Mouse (Mus musculus) hindbrain, postnatal 0 days (tissue): ENCODE data around the gene Emc3. TPM values are rescaled to one million over a fixed set of nuclear protein-coding genes. Genes with fewer than 3 reads are reported as not detected.
A peak's percentile ranks its signal among the peaks of the same experiment; 100 is the strongest.

Experiments
- ATAC-seq: fragments of 200-750 bp; cut with Nextera tagmentation; 2 replicates; pipeline ENCODE4 v1.8.0; 2017; ENCODE audit warnings: mild to moderate bottlenecking, moderate TSS enrichment, moderate library complexity
- DNase-seq: peaks from one replicate; pipeline ENCODE4 v3.0.0-alpha.2; 2015; ENCODE audit warnings: low spot score
- H3K27ac ChIP-seq: fragments of 300-500 bp; sonication (generic); 2 replicates; pipeline ENCODE4 v1.5.1; 2014; ENCODE audit warnings: mild to moderate bottlenecking
- H3K27me3 ChIP-seq: fragments of 300-500 bp; sonication (generic); 2 replicates; pipeline ENCODE4 v1.6.1; 2014; ENCODE audit warnings: low read length, mixed read lengths; ENCODE audit not compliant: insufficient read depth
- H3K36me3 ChIP-seq: fragments of 300-500 bp; sonication (generic); 2 replicates; pipeline ENCODE4 v1.6.1; 2014; ENCODE audit warnings: low read length, mixed read lengths; ENCODE audit not compliant: insufficient read depth
- H3K4me1 ChIP-seq: fragments of 300-500 bp; sonication (generic); 2 replicates; pipeline ENCODE4 v1.6.1; 2014; ENCODE audit warnings: antibody characterized with exemption, low read length, mixed read lengths; ENCODE audit not compliant: insufficient read depth
- H3K4me2 ChIP-seq: fragments of 300-500 bp; sonication (generic); 2 replicates; pipeline ENCODE4 v1.6.1; 2014; ENCODE audit warnings: low read depth, mild to moderate bottlenecking, low read length, moderate library complexity, mixed read lengths
- H3K4me3 ChIP-seq: fragments of 300-500 bp; sonication (generic); 2 replicates; pipeline ENCODE4 v1.5.1; 2014; ENCODE audit warnings: low read length
- H3K9ac ChIP-seq: fragments of 300-500 bp; sonication (generic); replicated peaks from 2 replicates; pipeline ENCODE4 v1.6.1; 2014; ENCODE audit warnings: mild to moderate bottlenecking, low read length, moderate library complexity, mixed read lengths
- H3K9me3 ChIP-seq: fragments of 300-500 bp; sonication (generic); 2 replicates; pipeline ENCODE4 v1.6.1; 2016; ENCODE audit warnings: low read length, mixed read lengths
- CTCF ChIP-seq: IDR thresholded peaks from 2 replicates; pipeline ENCODE4 v1.5.1; 2016; ENCODE audit warnings: antibody characterized with exemption, control low read depth, low read depth
- WGBS: fragments of 180-500 bp; shearing (Covaris S2); extraction: QIAGEN DNeasy Blood & Tissue Kit; methylation state at CpG from one replicate; pipeline ENCODE4 v1.1.7; 2014; 5-methylcytosine and 5-hydroxymethylcytosine counted together
- polyA plus RNA-seq: library from polyadenylated mRNA; unstranded; fragments of >200 nt; fragmentation: Nextera tagmentation; extraction: Ambion mirVana; gene quantifications from 2 replicates; pipeline ENCODE4 v1.2.1, GENCODE M21; 2015
- total RNA-seq: library from RNA; depleted of rRNA; stranded (reverse); fragments of >200 nt; gene quantifications from 2 replicates; pipeline ENCODE4 v1.2.3, GENCODE M21; 2014

Gene Emc3
- total and polyA plus RNA-seq, 2 experiments from 2014 or later = 81.0 to 120 TPM

DNA sequence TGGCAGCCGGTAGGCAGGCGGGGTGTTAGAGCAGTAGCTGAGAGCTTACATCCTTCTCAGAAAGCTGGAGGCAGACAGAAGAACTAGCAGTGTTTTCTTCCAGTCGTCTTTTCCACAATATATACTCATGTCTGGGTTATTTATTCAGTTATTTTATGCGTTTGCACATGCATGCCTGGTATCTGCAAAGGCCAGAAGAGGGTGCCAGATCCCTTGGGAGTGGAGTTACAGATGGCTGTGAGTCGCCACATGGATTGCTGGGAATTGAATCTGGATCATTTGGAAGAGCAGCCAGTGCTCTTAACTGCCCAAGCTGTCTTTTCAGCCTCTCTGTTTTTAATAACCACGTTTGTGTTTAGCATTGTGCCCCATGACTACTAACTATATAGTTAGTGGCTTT is 10.2 kb upstream of the Emc3 start:
- no peak for ATAC-seq

DNA sequence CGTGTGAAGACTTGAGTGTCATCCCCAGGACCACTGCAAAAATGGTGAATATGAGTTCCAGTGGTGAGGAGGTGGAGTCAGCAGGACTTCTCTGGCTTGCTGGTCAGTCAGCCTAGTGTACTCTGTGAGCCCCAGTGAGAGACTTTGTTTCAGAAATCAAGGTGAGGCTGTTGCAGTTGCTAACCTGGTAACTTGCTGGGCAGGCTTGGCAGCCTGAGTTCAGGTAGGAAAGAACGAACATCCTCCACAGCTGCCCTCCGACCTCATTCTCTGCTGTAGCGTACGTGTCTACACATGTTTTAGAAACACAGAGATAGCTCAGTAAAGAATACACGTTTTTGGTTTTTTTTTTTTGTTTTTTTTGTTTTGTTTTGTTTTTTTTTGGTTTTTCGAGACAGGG is 3.4 kb upstream of the Emc3 start:
- ATAC-seq (no peak), DNase-seq (no peak)
- Histone ChIP-seq H3K4me2 (no peak overlapping the region), H3K36me3 (no peaks in the 10 kb centered on the region), H3K4me1 (peaks cover 5% of the 10 kb centered on the region), H3K27ac (no peak overlapping the region), H3K27me3 (no peaks in the 10 kb centered on the region), H3K9ac (no peak overlapping the region), H3K4me3 (no peak overlapping the region), H3K9me3 (no peaks in the 10 kb centered on the region)
- 92% methylated on average over 7 of the region's 7 CpGs for WGBS
- no peak for TF ChIP-seq CTCF

More for the DNA sequence above, 10.2 kb upstream of the Emc3 start:
- Histone ChIP-seq H3K27ac (no peak overlapping the region), H3K36me3 (no peaks in the 10 kb centered on the region), H3K9ac (no peak overlapping the region), H3K9me3 (no peaks in the 10 kb centered on the region), H3K4me1 (no peaks in the 10 kb centered on the region), H3K4me3 (no peak overlapping the region), H3K4me2 (no peak overlapping the region), H3K27me3 (no peaks in the 10 kb centered on the region)
- no peak for DNase-seq
- 89% methylated on average over 6 of the region's 6 CpGs for WGBS
- no peak for TF ChIP-seq CTCF

DNA sequence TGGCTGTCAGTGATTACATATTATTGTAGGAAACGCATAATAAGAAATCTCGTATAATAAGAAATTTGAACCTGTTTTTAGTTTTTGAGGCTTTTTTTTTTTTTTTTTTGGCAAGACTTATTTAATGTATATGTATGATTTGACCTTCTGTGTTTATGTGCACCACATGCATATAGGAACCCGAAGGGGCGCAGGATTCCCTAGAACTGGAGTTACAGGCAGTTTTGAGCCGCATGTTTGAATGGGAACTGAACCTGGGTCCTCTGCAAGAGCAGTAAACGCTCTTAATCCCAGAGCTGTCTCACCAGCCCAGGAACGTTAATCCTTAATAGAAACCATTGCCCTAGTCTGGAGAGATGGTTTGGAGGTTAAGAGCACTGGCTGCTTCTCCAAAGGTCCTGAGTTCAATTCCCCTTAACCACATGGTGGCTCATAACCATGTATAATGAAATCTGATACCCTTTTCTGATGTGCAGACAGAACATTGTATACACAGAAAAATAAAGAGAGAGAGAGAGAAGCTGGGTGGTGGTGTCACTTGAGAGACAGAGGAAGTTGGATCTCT is 470 bp upstream of the Emc3 start:
- Histone ChIP-seq H3K4me2 (peak overlapping the region; percentile 77), H3K9me3 (no peaks in the 10 kb centered on the region), H3K4me1 (peaks cover 5% of the 10 kb centered on the region), H3K9ac (no peak overlapping the region; the same call in 1 of the 2 replicates), H3K27me3 (no peaks in the 10 kb centered on the region), H3K36me3 (no peaks in the 10 kb centered on the region), H3K27ac (no peak overlapping the region), H3K4me3 (peak overlapping the region; percentile 91)
- no peak for DNase-seq
- no peak for TF ChIP-seq CTCF
- 9% methylated on average over 7 of the region's 7 CpGs for WGBS
- ATAC-seq = no peak

DNA sequence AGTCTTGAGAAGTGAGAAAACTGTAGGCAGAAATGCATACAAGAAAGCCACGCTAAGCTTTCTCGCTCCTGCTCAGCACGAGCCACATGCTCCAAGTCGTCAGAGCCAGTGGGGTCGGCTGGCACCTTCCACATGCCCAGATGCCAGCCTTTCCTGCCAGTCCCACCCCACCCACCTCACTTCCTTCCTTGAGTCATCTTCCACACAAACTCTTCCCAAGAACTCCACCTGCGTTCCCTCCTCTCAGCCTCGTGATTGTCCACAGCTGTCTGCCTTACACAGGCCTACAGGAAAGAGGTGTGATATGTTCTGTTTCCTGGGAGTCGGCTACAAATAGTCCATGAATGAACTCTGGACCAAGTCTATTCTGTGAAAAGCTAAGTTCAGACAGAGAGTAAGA is 8.0 kb downstream of the Emc3 start:
- no peak overlapping the region for H3K9ac ChIP-seq
- no peak for DNase-seq
- no peak overlapping the region for H3K4me2 ChIP-seq
- H3K4me3 ChIP-seq = no peak overlapping the region
- H3K9me3 ChIP-seq = no peaks in the 10 kb centered on the region
- no peaks in the 10 kb centered on the region for H3K27me3 ChIP-seq
- H3K4me1 ChIP-seq = no peaks in the 10 kb centered on the region
- no peak for TF ChIP-seq CTCF
- whole genome bisulfite sequencing = 88% methylated on average over 8 of the region's 8 CpGs
- no peak overlapping the region for H3K27ac ChIP-seq
- peaks cover 45% of the 10 kb centered on the region for H3K36me3 ChIP-seq
- no peak for ATAC-seq

DNA sequence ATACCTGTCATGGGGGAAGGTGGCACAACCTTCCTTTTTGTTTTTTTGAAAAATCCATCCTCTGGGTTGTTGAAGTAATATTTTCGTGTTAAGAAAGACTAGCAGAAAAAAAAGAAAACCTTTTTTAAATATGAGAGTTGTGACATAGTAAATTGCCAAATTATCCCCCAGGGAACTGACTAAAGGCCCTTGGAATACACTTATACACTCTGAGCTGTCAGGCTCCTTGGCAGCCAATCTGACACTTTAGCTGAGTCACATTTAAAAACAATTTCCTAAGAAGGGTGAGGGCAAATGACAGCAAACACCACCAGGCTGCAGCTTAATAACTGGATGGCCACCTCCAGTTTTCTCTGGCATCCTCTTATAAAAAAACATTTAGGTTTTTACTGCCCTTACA is 9.1 kb downstream of the Emc3 start:
- Histone ChIP-seq H3K4me3 (no peak overlapping the region), H3K27ac (no peak overlapping the region), H3K4me1 (no peaks in the 10 kb centered on the region), H3K27me3 (no peaks in the 10 kb centered on the region), H3K36me3 (peaks cover 56% of the 10 kb centered on the region), H3K9ac (no peak overlapping the region), H3K4me2 (no peak overlapping the region), H3K9me3 (no peaks in the 10 kb centered on the region)
- DNase-seq (no peak), ATAC-seq (no peak)
- no peak for TF ChIP-seq CTCF
- WGBS = 88% methylated on average over 1 of the region's 1 CpGs

DNA sequence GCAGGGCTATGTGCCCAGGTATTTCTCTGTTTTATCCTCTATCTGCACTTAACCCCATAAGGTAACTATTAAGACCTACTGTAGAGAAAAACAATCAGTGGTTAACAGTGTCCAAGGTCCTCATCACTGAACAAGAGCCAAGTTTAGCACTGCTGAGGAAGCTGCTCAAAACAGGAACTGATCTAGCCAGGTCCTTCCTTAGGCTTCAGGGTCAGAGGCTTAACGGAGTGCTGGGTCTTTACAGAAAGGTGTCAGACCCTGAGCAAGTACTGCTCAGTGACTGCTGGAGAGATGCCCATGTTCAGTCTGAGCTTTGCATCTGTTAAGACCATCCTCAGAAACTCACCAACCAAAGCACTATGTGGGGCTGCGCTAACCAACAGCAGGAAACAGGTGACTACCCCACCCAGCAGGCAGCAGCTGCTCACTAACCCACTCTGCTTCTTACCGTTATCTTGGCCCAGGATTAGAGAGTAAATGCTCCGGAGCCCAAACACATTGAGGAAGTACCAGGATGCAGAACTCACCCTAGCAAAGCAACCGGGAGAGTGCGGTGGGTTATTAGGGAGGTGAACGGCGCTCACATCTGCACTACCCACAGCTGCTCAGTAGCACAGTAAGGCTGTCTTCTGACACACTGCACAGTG is 13.9 kb downstream of the Emc3 start:
- no peak for TF ChIP-seq CTCF
- 90% methylated on average over 8 of the region's 8 CpGs for WGBS
- no peak for ATAC-seq
- Histone ChIP-seq H3K4me2 (no peak overlapping the region), H3K9ac (no peak overlapping the region), H3K9me3 (no peaks in the 10 kb centered on the region), H3K27me3 (no peaks in the 10 kb centered on the region), H3K27ac (no peak overlapping the region), H3K4me3 (no peak overlapping the region), H3K4me1 (no peaks in the 10 kb centered on the region), H3K36me3 (peaks cover 81% of the 10 kb centered on the region)
- DNase-seq = no peak

DNA sequence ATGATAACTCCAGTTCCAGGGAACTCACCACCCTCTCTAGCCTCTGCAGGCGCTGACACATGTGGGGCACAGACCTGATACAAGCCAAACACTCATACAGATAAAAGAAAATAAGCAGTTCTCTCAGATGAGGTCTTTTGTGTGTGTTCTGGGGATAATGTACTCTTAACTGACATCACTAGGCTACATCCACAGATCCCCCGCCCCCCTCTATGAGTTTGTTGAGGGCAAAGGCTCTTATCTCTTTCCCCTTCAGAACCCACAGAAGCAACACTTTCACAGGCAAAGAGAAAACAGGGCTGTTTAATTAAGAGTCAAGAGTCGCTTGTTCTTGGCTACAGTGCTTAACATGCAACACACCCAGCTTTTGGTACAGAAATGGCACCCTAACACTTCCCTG is 16.9 kb downstream of the Emc3 start:
- no peak overlapping the region for H3K4me3 ChIP-seq
- no peak overlapping the region for H3K9ac ChIP-seq
- 94% methylated on average over 3 of the region's 3 CpGs for WGBS
- no peaks in the 10 kb centered on the region for H3K27me3 ChIP-seq
- ATAC-seq (no peak), DNase-seq (no peak)
- H3K9me3 ChIP-seq = no peaks in the 10 kb centered on the region
- H3K36me3 ChIP-seq = peaks cover 59% of the 10 kb centered on the region
- H3K4me1 ChIP-seq = no peaks in the 10 kb centered on the region
- TF ChIP-seq CTCF = no peak
- no peak overlapping the region for H3K4me2 ChIP-seq
- H3K27ac ChIP-seq = no peak overlapping the region
